Mouse (Mus musculus) embryonic facial prominence, embryonic 10.5 days (tissue): ENCODE results near the gene Upk3bl. TPM values are rescaled to one million over a fixed set of nuclear protein-coding genes. Genes with fewer than 3 reads are reported as not detected.
"Not testable (repeated sequence)": the region's sequence is repeated elsewhere in the genome, so short reads cannot be mapped to it uniquely, and the experiment has no call there.

Experiments used
- DNase-seq: peaks from one replicate; pipeline ENCODE4 v3.0.0-alpha.2; 2017; ENCODE audit warnings: low spot score
- H3K27ac ChIP-seq: fragments of 300-500 bp; sonication (generic); replicated peaks from 2 replicates; pipeline ENCODE4 v1.5.1; 2016; ENCODE audit warnings: mild to moderate bottlenecking
- H3K27me3 ChIP-seq: fragments of 300-500 bp; sonication (generic); replicated peaks from 2 replicates; pipeline ENCODE4 v1.6.1; 2016; ENCODE audit warnings: low read depth, mild to moderate bottlenecking; ENCODE audit not compliant: poor library complexity, severe bottlenecking
- H3K36me3 ChIP-seq: fragments of 300-500 bp; sonication (generic); replicated peaks from 2 replicates; pipeline ENCODE4 v1.6.1; 2016; ENCODE audit warnings: mild to moderate bottlenecking, moderate library complexity
- H3K4me1 ChIP-seq: fragments of 300-500 bp; sonication (generic); 2 replicates; pipeline ENCODE4 v1.6.1; 2016
- H3K4me3 ChIP-seq: fragments of 300-500 bp; sonication (generic); 2 replicates; pipeline ENCODE4 v1.5.1; 2016; ENCODE audit warnings: mild to moderate bottlenecking, moderate library complexity
- H3K9me3 ChIP-seq: fragments of 300-500 bp; sonication (generic); 2 replicates; pipeline ENCODE4 v1.6.1; 2016; ENCODE audit warnings: mild to moderate bottlenecking
- WGBS: fragments of 180-500 bp; shearing (Covaris S2); methylation state at CpG from one replicate; pipeline ENCODE4 v1.1.7; 2016; 5-methylcytosine and 5-hydroxymethylcytosine counted together
- polyA plus RNA-seq: library from polyadenylated mRNA; unstranded; fragments of >200 nt; fragmentation: Nextera tagmentation; extraction: Ambion mirVana; gene quantifications from 2 replicates; pipeline ENCODE4 v1.2.1, GENCODE M21; 2016

Gene Upk3bl
- polyA plus RNA-seq, 1 experiment from 2014 or later = 6.7 TPM

DNA sequence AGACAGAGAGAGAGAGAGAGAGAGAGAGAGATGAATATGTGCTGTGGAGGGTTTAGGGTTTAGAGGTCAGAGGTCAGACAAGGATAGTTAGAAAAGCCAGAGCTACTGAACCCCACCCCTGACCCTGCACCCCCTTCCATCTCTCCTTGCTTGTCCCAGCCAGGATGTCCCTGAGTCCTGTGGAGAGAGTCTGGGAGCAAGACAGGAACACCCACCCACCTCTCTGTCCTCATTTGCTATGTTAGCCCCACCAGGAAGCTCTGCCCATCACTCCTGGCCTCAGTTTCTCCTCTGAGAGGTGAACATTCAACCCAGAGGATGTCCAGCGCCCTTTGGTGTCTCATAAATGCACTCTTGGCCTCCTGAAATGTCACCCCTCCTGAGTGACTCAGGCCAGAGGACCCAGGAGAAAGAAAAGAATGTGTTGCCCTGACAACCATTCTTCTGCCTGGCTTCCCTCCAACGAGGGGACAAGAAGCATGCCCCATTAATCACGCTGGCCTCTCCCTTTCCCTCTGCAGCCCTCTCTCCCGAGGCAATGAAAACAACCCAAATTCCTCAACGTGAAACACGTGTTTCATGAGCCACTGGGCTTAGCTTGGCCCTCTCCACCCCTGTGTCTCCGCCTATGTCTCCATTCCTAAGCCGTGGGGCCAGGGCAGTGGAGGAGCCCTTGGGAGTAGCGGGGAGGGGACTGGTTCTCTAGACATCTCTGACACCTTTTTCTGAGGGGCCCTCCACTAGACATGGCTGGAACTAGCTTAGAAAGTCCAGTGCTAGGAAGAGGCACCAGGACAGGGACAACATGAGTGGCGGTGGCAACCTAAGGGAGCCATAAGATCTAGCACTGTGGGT is 2.8 kb upstream of the Upk3bl start:
- WGBS = 15% methylated on average over 10 of the region's 10 CpGs
- H3K4me3 ChIP-seq = peak overlapping the region; percentile 23; the same call in 1 of the 2 replicates

GRCm38 (mm10) chr5:136052861-136053655 is 1.2 kb upstream of the Upk3bl start:
- DNase-seq = no peak
- Histone ChIP-seq H3K36me3 (no peaks in the 10 kb centered on the region), H3K9me3 (no peaks in the 10 kb centered on the region), H3K4me3 (no peak overlapping the region), H3K27me3 (peaks cover 6% of the 10 kb centered on the region), H3K4me1 (peaks cover 25% of the 10 kb centered on the region), H3K27ac (no peak overlapping the region)
- WGBS = 82% methylated on average over 8 of the region's 8 CpGs

More for the DNA sequence above, 2.8 kb upstream of the Upk3bl start:
- Histone ChIP-seq H3K9me3 (no peaks in the 10 kb centered on the region), H3K27me3 (no peaks in the 10 kb centered on the region), H3K27ac (peak overlapping the region; percentile 83), H3K4me1 (peaks cover 22% of the 10 kb centered on the region), H3K36me3 (no peaks in the 10 kb centered on the region)
- peak; percentile 70 for DNase-seq

- Histone ChIP-seq H3K9me3 (no peaks in the 10 kb centered on the region), H3K27ac (no peak overlapping the region), H3K27me3 (peaks cover 18% of the 10 kb centered on the region), H3K36me3 (no peaks in the 10 kb centered on the region), H3K4me1 (peaks cover 26% of the 10 kb centered on the region), H3K4me3 (no peak overlapping the region)
- DNase-seq = no peak
- 41% methylated on average over 4 of the region's 4 CpGs for WGBS
Measured at GRCm38 (mm10) chr5:136056062-136056461, 1.8 kb downstream of the Upk3bl start.

- peak overlapping the region; percentile 17; the same call in 1 of the 2 replicates for H3K4me3 ChIP-seq
- H3K36me3 ChIP-seq = no peaks in the 10 kb centered on the region
- H3K27ac ChIP-seq = 0 out of 2 replicates have a peak overlapping the region, but pooled peaks have one; percentile 44
- no peaks in the 10 kb centered on the region for H3K9me3 ChIP-seq
- peaks cover 22% of the 10 kb centered on the region for H3K27me3 ChIP-seq
- WGBS = 25% methylated on average over 8 of the region's 8 CpGs
- H3K4me1 ChIP-seq = peaks cover 20% of the 10 kb centered on the region
- peak; percentile 35 for DNase-seq
Measured at GRCm38 (mm10) chr5:136057085-136057484, 2.8 kb downstream of the Upk3bl start.

- Histone ChIP-seq H3K4me1 (peaks cover 19% of the 10 kb centered on the region), H3K27me3 (peaks cover 22% of the 10 kb centered on the region), H3K27ac (no peak overlapping the region; the same call in 1 of the 2 replicates), H3K9me3 (no peaks in the 10 kb centered on the region), H3K4me3 (no peak overlapping the region), H3K36me3 (no peaks in the 10 kb centered on the region)
- whole genome bisulfite sequencing = 8% methylated on average over 12 of the region's 12 CpGs
- peak; percentile 86 for DNase-seq
Measured at GRCm38 (mm10) chr5:136061567-136061966, 7.3 kb downstream of the Upk3bl start.

DNA sequence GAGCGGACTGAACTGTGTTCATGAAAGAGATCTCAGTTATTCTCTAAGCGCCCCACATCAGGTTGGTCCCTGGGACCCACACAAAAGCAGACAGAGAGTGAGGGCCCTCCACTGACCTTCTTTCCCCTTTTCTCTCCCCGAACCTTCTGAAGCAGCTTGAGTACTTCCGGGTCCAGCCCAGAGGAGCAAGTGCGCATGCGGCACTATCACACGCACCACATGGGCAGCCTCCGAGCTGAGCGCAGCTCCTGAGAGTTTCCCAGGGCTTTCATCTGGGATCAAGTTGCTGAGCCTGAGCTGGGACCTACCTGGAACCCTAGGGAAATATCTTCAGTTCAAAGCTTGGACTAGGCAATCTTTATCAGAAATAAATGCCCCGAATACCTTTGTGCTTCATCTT is 9.6 kb downstream of the Upk3bl start:
- no peaks in the 10 kb centered on the region for H3K36me3 ChIP-seq
- H3K27me3 ChIP-seq = peaks cover 16% of the 10 kb centered on the region
- H3K4me1 ChIP-seq = peaks cover 12% of the 10 kb centered on the region
- H3K4me3 ChIP-seq = no peak overlapping the region
- H3K9me3 ChIP-seq = no peaks in the 10 kb centered on the region
- WGBS = 90% methylated on average over 10 of the region's 10 CpGs
- H3K27ac ChIP-seq = no peak overlapping the region
- DNase-seq = no peak

- not testable (repeated sequence) for DNase-seq, H3K27ac ChIP-seq, H3K4me1 ChIP-seq, H3K36me3 ChIP-seq, H3K27me3 ChIP-seq, H3K9me3 ChIP-seq, H3K4me3 ChIP-seq
- 85% methylated on average over 11 of the region's 11 CpGs for WGBS
Measured at GRCm38 (mm10) chr5:136066404-136067148, 12.3 kb downstream of the Upk3bl start.

- Histone ChIP-seq H3K4me3 (no peak overlapping the region), H3K27ac (no peak overlapping the region), H3K4me1 (no peaks in the 10 kb centered on the region), H3K36me3 (no peaks in the 10 kb centered on the region), H3K27me3 (no peaks in the 10 kb centered on the region; the same call in 1 of the 2 replicates), H3K9me3 (no peaks in the 10 kb centered on the region)
- DNase-seq = no peak
- 70% methylated on average over 2 of the region's 2 CpGs for WGBS
Measured at GRCm38 (mm10) chr5:136069411-136069810, 15.1 kb downstream of the Upk3bl start.

DNA sequence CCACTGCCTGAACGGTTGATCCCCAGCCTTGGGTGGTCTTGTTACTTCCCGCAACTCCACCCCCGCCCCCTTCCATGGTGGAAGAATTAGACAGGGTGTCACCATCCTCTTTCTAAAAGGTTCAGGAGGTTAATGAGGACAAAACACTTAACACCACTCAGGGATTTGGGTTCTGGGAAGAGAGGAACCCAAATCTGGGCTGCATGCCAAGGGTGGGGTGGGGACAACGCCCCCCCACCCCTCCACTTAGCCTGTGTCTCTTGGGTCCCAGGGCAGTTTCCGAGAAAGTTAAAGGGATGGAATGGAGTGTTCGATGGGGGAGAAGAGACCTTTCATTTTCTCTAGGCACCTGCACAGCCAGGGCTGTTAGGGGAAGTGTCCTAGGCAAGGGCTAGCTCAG is 18.8 kb downstream of the Upk3bl start:
- no peak overlapping the region for H3K27ac ChIP-seq
- no peaks in the 10 kb centered on the region for H3K27me3 ChIP-seq
- H3K4me3 ChIP-seq = no peak overlapping the region
- H3K36me3 ChIP-seq = no peaks in the 10 kb centered on the region
- 72% methylated on average over 6 of the region's 6 CpGs for WGBS
- no peaks in the 10 kb centered on the region for H3K4me1 ChIP-seq
- H3K9me3 ChIP-seq = no peaks in the 10 kb centered on the region
- no peak for DNase-seq

DNA sequence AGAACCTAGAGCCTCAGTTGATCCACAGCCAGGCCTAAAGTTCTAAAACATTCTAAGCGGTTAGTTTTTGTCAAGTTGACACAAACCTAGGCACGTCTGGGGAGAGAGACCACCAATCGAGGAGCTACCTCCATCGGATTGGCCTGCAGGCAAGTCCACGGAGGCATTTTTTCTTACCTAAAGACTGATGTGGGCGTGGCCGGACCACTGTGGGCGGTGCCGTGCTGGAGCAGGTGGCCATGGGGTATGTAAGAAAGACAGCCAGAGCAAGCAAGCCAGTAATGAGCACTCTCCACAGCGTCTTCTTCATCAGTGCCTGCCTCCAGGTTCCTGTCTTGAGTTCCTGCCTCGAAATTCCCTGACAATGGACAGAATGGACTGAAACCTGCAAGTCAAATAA is 19.2 kb downstream of the Upk3bl start:
- Histone ChIP-seq H3K27ac (no peak overlapping the region), H3K27me3 (no peaks in the 10 kb centered on the region), H3K4me1 (no peaks in the 10 kb centered on the region), H3K4me3 (no peak overlapping the region), H3K36me3 (no peaks in the 10 kb centered on the region), H3K9me3 (no peaks in the 10 kb centered on the region)
- no peak for DNase-seq
- WGBS = 67% methylated on average over 11 of the region's 11 CpGs

- Histone ChIP-seq H3K9me3 (no peaks in the 10 kb centered on the region), H3K27ac (no peak overlapping the region), H3K4me3 (no peak overlapping the region), H3K36me3 (no peaks in the 10 kb centered on the region), H3K4me1 (no peaks in the 10 kb centered on the region), H3K27me3 (no peaks in the 10 kb centered on the region)
- no peak for DNase-seq
- 89% methylated on average over 5 of the region's 5 CpGs for WGBS
Measured at GRCm38 (mm10) chr5:136075076-136075475, 20.8 kb downstream of the Upk3bl start.

DNA sequence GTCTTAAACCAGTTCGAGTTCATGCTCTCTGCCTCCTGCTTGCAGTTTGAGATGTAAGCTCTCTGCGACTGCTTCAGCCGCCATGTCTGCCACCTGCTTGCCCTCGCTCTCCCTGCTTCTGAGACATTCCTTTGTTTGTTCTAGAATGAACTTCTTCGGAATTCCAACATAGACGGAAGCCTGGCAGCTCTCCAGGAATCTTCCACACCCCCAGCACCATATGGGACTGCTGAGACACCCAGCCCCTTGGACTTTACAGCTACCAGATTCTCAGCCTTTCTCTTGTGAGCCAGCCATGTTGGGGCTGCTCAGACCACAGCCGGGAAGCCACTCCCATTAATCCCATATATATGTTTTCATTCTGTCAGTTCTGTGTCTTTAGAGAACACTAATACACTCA is 22.0 kb downstream of the Upk3bl start:
- H3K36me3 ChIP-seq = no peaks in the 10 kb centered on the region
- H3K4me3 ChIP-seq = no peak overlapping the region
- H3K4me1 ChIP-seq = no peaks in the 10 kb centered on the region
- H3K27me3 ChIP-seq = no peaks in the 10 kb centered on the region
- no peaks in the 10 kb centered on the region for H3K9me3 ChIP-seq
- DNase-seq = no peak
- no peak overlapping the region for H3K27ac ChIP-seq
- 69% methylated on average over 7 of the region's 7 CpGs for WGBS
